Mouse (Mus musculus) small intestine, adult 2 months (tissue): Measurements from ENCODE around the gene Cited4. TPM values are rescaled to one million over a fixed set of nuclear protein-coding genes. Genes with fewer than 3 reads are reported as not detected.

Source experiments
- H3K27ac ChIP-seq: fragments of 200-500 bp; 2 replicates; pipeline ENCODE4 v1.5.1; 2012; ENCODE audit warnings: low read depth, low read length, control low read depth, inconsistent platforms; ENCODE audit not compliant: insufficient read depth
- H3K27me3 ChIP-seq: fragments of 200-500 bp; 2 replicates; pipeline ENCODE4 v1.6.1; 2012; ENCODE audit warnings: mild to moderate bottlenecking, moderate library complexity, low read length, inconsistent platforms; ENCODE audit not compliant: control insufficient read depth, insufficient read depth
- H3K36me3 ChIP-seq: fragments of 200-500 bp; 2 replicates; pipeline ENCODE4 v1.6.1; 2012; ENCODE audit warnings: mild to moderate bottlenecking, low read length, control low read depth, inconsistent platforms; ENCODE audit not compliant: control insufficient read depth, insufficient read depth
- H3K4me1 ChIP-seq: fragments of 200-500 bp; 2 replicates; pipeline ENCODE4 v1.6.1; 2012; ENCODE audit warnings: low read length, inconsistent platforms, mixed read lengths; ENCODE audit not compliant: control insufficient read depth, insufficient read depth, insufficient read length
- H3K4me3 ChIP-seq: fragments of 200-500 bp; 2 replicates; pipeline ENCODE4 v1.5.1; 2012; ENCODE audit warnings: low read depth, mild to moderate bottlenecking, control low read depth, inconsistent platforms, low read length, moderate library complexity
- CTCF ChIP-seq: fragments of 200-500 bp; IDR thresholded peaks from 2 replicates; pipeline ENCODE4 v1.5.1; 2012; ENCODE audit warnings: low read depth, mild to moderate bottlenecking, control low read depth, inconsistent platforms, low read length, moderate library complexity, mixed read lengths; ENCODE audit not compliant: insufficient replicate concordance, insufficient read length; ENCODE audit errors: extremely low read depth
- POLR2A ChIP-seq: fragments of 200-500 bp; IDR thresholded peaks from 2 replicates; pipeline ENCODE4 v1.6.1; 2012; ENCODE audit warnings: low read depth, mild to moderate bottlenecking, control low read depth, inconsistent platforms, low read length, moderate library complexity
- WGBS: fragments of 180-500 bp; shearing (Covaris S2); methylation state at CpG from one replicate; pipeline ENCODE4 v1.1.7; 2018; 5-methylcytosine and 5-hydroxymethylcytosine counted together
- polyA plus RNA-seq: library from polyadenylated mRNA; depleted of rRNA; stranded (reverse); fragments of >200 nt; gene quantifications from 2 replicates; pipeline ENCODE4 v1.2.3, GENCODE M21; 2012

The Cited4 gene
- polyA plus RNA-seq, 1 experiment: 18.6 TPM

- Histone ChIP-seq H3K36me3 (no peaks in the 10 kb centered on the region), H3K4me3 (no peak overlapping the region), H3K27me3 (no peaks in the 10 kb centered on the region), H3K4me1 (no peaks in the 10 kb centered on the region), H3K27ac (no peak overlapping the region)
- TF ChIP-seq POLR2A: no peak
- no peak for TF ChIP-seq CTCF
- 56% methylated on average over 2 of the region's 2 CpGs for WGBS
Observed at GRCm38 (mm10) chr4:120675640-120676039, 9.3 kb downstream of the Cited4 start.

GRCm38 (mm10) chr4:120680953-120681352 lies 14.6 kb downstream of the Cited4 start:
- WGBS: 45% methylated on average over 7 of the region's 7 CpGs
- H3K4me3 ChIP-seq: no peak overlapping the region
- TF ChIP-seq CTCF (peak; percentile 80; the same call in 1 of the 2 replicates), POLR2A (no peak)
- H3K27ac ChIP-seq: no peak overlapping the region
- no peaks in the 10 kb centered on the region for H3K4me1 ChIP-seq
- H3K36me3 ChIP-seq: no peaks in the 10 kb centered on the region
- no peaks in the 10 kb centered on the region for H3K27me3 ChIP-seq

GRCm38 (mm10) chr4:120682168-120682567 lies 15.8 kb downstream of the Cited4 start:
- 42% methylated on average over 10 of the region's 10 CpGs for WGBS
- Histone ChIP-seq H3K27ac (no peak overlapping the region), H3K27me3 (no peaks in the 10 kb centered on the region), H3K36me3 (no peaks in the 10 kb centered on the region), H3K4me1 (no peaks in the 10 kb centered on the region), H3K4me3 (no peak overlapping the region)
- peak; percentile 90; the same call in 1 of the 2 replicates for TF ChIP-seq CTCF
- no peak for TF ChIP-seq POLR2A

GRCm38 (mm10) chr4:120683278-120683997 lies 17.1 kb downstream of the Cited4 start:
- TF ChIP-seq POLR2A (no peak), CTCF (no peak)
- no peaks in the 10 kb centered on the region for H3K4me1 ChIP-seq
- no peak overlapping the region for H3K27ac ChIP-seq
- H3K27me3 ChIP-seq: no peaks in the 10 kb centered on the region
- WGBS: 55% methylated on average over 9 of the region's 9 CpGs
- H3K36me3 ChIP-seq: no peaks in the 10 kb centered on the region
- no peak overlapping the region for H3K4me3 ChIP-seq

GRCm38 (mm10) chr4:120687282-120687681 lies 20.9 kb downstream of the Cited4 start:
- no peak overlapping the region for H3K27ac ChIP-seq
- H3K27me3 ChIP-seq: no peaks in the 10 kb centered on the region
- no peaks in the 10 kb centered on the region; the same call in 1 of the 2 replicates for H3K4me1 ChIP-seq
- 53% methylated on average over 6 of the region's 6 CpGs for WGBS
- TF ChIP-seq POLR2A: no peak
- no peak for TF ChIP-seq CTCF
- H3K36me3 ChIP-seq: no peaks in the 10 kb centered on the region
- no peak overlapping the region for H3K4me3 ChIP-seq

GRCm38 (mm10) chr4:120689317-120689716 lies 22.9 kb downstream of the Cited4 start:
- TF ChIP-seq POLR2A (no peak), CTCF (no peak)
- H3K4me1 ChIP-seq: no peaks in the 10 kb centered on the region; the same call in 1 of the 2 replicates
- no peaks in the 10 kb centered on the region for H3K27me3 ChIP-seq
- no peak overlapping the region for H3K27ac ChIP-seq
- 27% methylated on average over 6 of the region's 6 CpGs for WGBS
- H3K36me3 ChIP-seq: no peaks in the 10 kb centered on the region
- H3K4me3 ChIP-seq: no peak overlapping the region

GRCm38 (mm10) chr4:120692717-120693116 lies 26.3 kb downstream of the Cited4 start:
- H3K4me3 ChIP-seq: no peak overlapping the region
- no peaks in the 10 kb centered on the region for H3K27me3 ChIP-seq
- TF ChIP-seq POLR2A (no peak), CTCF (peak; percentile 63; the same call in 1 of the 2 replicates)
- H3K36me3 ChIP-seq: no peaks in the 10 kb centered on the region
- 45% methylated on average over 10 of the region's 10 CpGs for WGBS
- peaks cover 2% of the 10 kb centered on the region for H3K4me1 ChIP-seq
- H3K27ac ChIP-seq: no peak overlapping the region
